Mouse (Mus musculus): Measurements from ENCODE around the gene A730061H03Rik.

A730061H03Rik gene

GRCm38 (mm10) chr14:55511037-55511436 is 49.2 kb downstream of the A730061H03Rik start:
- Histone ChIP-seq H3K36me3 (ENCODE audit: control insufficient read depth, insufficient read depth, low read length, poor library complexity, severe bottlenecking) (no peaks in the 10 kb centered on the region), H3K27me3 (ENCODE audit: control insufficient read depth, insufficient read depth, low read length, poor library complexity, severe bottlenecking) (no peaks in the 10 kb centered on the region)
- DNase-seq (ENCODE audit: low read depth, low spot score): no peak

- no peak for DNase-seq (ENCODE audit: low read depth, low spot score)
- H3K27me3 ChIP-seq (ENCODE audit: control insufficient read depth, insufficient read depth, low read length, poor library complexity, severe bottlenecking): no peaks in the 10 kb centered on the region
- H3K36me3 ChIP-seq (ENCODE audit: control insufficient read depth, insufficient read depth, low read length, poor library complexity, severe bottlenecking): no peaks in the 10 kb centered on the region
Measured at GRCm38 (mm10) chr14:55510125-55510731, 50.0 kb downstream of the A730061H03Rik start, which contains the start of gene Cpne6. Gene Cpne6, plus strand, starts transcription at chr14:55510445.
